Mouse (Mus musculus): Measurements from ENCODE around the gene Exoc2. TPM values are rescaled to one million over a fixed set of nuclear protein-coding genes. Genes with fewer than 3 reads are reported as not detected.

Gene Exoc2
- polyA plus RNA-seq, 2 experiments, result 7.0 to 13.8 TPM

DNA sequence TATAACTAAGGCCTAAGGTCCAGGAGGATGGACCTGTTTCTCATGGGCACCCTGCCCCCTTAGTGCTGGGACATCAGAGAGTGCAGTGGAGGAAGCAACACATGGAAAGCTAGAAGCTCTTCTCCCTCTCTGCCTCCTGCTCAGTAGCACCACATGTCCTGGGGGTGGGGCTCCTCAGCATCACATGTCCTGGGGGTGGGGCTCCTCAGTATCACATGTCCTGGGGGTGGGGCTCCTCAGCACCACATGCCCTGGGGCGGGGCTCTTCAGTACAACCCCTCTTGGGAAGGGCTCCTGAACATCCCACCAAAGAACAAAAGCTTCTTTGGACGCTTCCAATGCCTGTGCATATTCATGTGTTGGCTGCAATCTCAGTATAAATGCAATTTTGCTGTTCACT, 186.3 kb downstream of the Exoc2 start:
- Histone ChIP-seq H3K36me3 (replicated peaks; ENCODE audit: control insufficient read depth, insufficient read depth, low read depth) (no peaks in the 10 kb centered on the region), H3K4me1 (replicated peaks; ENCODE audit: control insufficient read depth in 2 of 2, insufficient read depth in 2 of 2, low read length in 1 of 2) (no peaks in the 10 kb centered on the region), H3K4me3 (ENCODE audit: insufficient read depth in 1 of 2, low read depth in 2 of 2, low read length in 2 of 2) (no peak overlapping the region), H3K27ac (no peak overlapping the region), H3K4me2 (ENCODE audit: low read depth) (no peak overlapping the region), H3K9me3 (ENCODE audit: control insufficient read depth, low read length) (no peaks in the 10 kb centered on the region), H3K27me3 (ENCODE audit: control insufficient read depth, insufficient read depth, low read length) (no peaks in the 10 kb centered on the region), H3K9ac (replicated peaks) (no peak overlapping the region)
- WGBS (ENCODE audit: insufficient replicate concordance), result 61% methylated on average over 2 of the region's 2 CpGs
- DNase-seq (ENCODE audit: low read depth in 3 of 3, low spot score in 3 of 3), result no peak
- no peak for TF ChIP-seq CTCF (IDR thresholded peaks at IDR 0.05; ENCODE audit: low read depth)
- no peak for TF ChIP-seq EP300 (IDR thresholded peaks at IDR 0.05; ENCODE audit: low read depth)
- no peak for ATAC-seq (ENCODE audit: insufficient read depth)

DNA sequence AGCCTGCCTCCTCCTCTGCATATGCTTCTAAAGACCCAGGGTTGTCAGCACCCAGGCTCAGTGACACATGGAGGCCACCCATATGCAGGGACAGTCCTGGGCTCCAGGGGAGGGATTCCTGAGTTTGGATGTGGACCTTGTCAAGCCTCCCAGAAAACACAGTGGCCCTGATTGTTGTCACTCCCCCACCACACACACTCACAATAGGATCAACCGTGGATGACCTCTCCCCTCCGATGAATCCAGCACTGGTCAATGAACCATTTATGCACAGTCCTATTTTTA, 186.9 kb downstream of the Exoc2 start:
- Histone ChIP-seq H3K4me1 (replicated peaks; ENCODE audit: control insufficient read depth in 2 of 2, insufficient read depth in 2 of 2, low read length in 1 of 2) (no peaks in the 10 kb centered on the region), H3K36me3 (replicated peaks; ENCODE audit: control insufficient read depth, insufficient read depth, low read depth) (no peaks in the 10 kb centered on the region), H3K9ac (replicated peaks) (no peak overlapping the region), H3K4me3 (ENCODE audit: insufficient read depth in 1 of 2, low read depth in 2 of 2, low read length in 2 of 2) (no peak overlapping the region), H3K27me3 (ENCODE audit: control insufficient read depth, insufficient read depth, low read length) (no peaks in the 10 kb centered on the region), H3K9me3 (ENCODE audit: control insufficient read depth, low read length) (no peaks in the 10 kb centered on the region), H3K4me2 (ENCODE audit: low read depth) (no peak overlapping the region), H3K27ac (no peak overlapping the region)
- DNase-seq (ENCODE audit: low read depth in 3 of 3, low spot score in 3 of 3), result no peak
- WGBS (ENCODE audit: insufficient replicate concordance), result 59% methylated on average over 2 of the region's 2 CpGs
- ATAC-seq (ENCODE audit: insufficient read depth), result no peak
- TF ChIP-seq CTCF (IDR thresholded peaks at IDR 0.05; ENCODE audit: low read depth) (no peak), EP300 (IDR thresholded peaks at IDR 0.05; ENCODE audit: low read depth) (no peak)

DNA sequence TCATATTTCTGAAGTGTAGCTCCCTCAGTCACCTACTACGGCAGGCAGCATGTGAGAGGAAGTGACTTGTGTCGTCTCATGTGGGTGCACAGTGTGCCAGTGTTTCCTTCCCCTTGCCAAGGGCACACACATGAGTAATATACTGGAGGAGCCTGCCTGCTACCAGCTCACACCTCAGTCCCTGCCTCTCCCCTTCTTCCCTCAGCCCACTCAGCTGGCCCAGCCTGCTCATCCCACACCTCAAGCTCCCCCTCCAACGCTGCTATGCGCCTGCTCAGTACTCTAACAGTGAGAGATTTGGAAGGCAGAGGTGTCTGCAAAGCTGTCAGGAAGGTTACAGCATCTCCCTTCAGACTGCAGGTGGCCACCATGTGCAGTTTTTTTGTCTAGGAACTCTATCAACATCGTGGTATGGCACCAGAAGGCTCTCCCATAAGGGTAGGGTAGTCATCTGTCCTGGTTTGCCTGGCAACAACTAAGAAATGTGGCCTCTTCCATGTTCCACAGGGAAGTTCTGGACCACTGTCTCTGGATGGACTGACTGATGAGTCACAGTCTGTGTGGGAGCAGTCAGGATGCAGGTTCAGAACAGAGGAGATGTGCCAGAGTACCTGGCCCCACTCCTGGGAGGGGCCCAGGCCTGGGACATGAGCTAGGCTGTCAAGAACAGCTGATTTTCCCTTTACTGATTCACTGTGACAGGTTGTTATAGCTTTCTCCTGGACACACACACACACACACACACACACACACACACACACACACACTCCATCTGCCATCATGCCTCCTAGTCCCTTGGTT, 187.5 kb downstream of the Exoc2 start:
- no peak for DNase-seq (ENCODE audit: low read depth in 3 of 3, low spot score in 3 of 3)
- H3K9me3 ChIP-seq (ENCODE audit: control insufficient read depth, low read length), result no peaks in the 10 kb centered on the region
- 39% methylated on average over 5 of the region's 5 CpGs for WGBS (ENCODE audit: insufficient replicate concordance)

DNA sequence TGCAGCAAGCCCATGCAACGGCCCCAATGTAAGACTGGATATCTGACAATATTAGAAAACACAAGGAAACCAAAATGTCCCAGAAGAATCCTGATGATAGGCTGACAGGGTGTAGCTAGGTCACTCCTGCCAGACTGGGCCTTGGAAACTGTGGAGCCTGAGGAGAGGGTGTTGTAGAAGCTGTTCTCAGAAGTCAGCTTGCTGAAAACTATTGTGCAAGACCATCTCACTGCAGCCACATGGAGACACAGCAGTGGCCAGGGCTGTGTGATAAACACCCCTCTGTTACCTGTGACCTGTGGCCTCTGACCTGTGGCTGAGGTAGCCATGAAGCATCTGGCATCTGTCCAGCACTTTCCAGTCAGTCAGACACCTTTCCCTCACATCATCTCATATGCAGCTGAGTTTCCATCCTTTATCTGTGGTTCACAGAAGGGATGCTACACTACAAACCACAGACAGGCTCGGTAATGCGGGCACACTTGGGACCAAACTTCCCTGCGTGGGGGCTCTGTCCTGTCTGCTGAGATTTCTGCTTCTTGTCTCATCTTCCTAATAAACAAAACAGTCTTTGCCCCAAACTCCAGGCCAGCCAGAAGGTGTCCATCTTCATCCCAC, 188.4 kb downstream of the Exoc2 start:
- Histone ChIP-seq H3K4me3 (ENCODE audit: insufficient read depth in 1 of 2, low read depth in 2 of 2, low read length in 2 of 2) (no peak overlapping the region), H3K9ac (replicated peaks) (no peak overlapping the region), H3K9me3 (ENCODE audit: control insufficient read depth, low read length) (no peaks in the 10 kb centered on the region), H3K27ac (no peak overlapping the region), H3K4me1 (replicated peaks; ENCODE audit: control insufficient read depth in 2 of 2, insufficient read depth in 2 of 2, low read length in 1 of 2) (no peaks in the 10 kb centered on the region), H3K36me3 (replicated peaks; ENCODE audit: control insufficient read depth, insufficient read depth, low read depth) (no peaks in the 10 kb centered on the region), H3K4me2 (ENCODE audit: low read depth) (no peak overlapping the region), H3K27me3 (ENCODE audit: control insufficient read depth, insufficient read depth, low read length) (no peaks in the 10 kb centered on the region)
- ATAC-seq (ENCODE audit: insufficient read depth) (no peak), DNase-seq (ENCODE audit: low read depth in 3 of 3, low spot score in 3 of 3) (no peak)
- 44% methylated on average over 4 of the region's 4 CpGs for WGBS (ENCODE audit: insufficient replicate concordance)
- no peak for TF ChIP-seq CTCF (IDR thresholded peaks at IDR 0.05; ENCODE audit: low read depth)
- TF ChIP-seq EP300 (IDR thresholded peaks at IDR 0.05; ENCODE audit: low read depth), result no peak

More for the DNA sequence above, 187.5 kb downstream of the Exoc2 start:
- H3K27ac ChIP-seq, result no peak overlapping the region
- no peaks in the 10 kb centered on the region for H3K36me3 ChIP-seq (replicated peaks; ENCODE audit: control insufficient read depth, insufficient read depth, low read depth)
- TF ChIP-seq EP300 (IDR thresholded peaks at IDR 0.05; ENCODE audit: low read depth), result no peak
- no peak for TF ChIP-seq CTCF (IDR thresholded peaks at IDR 0.05; ENCODE audit: low read depth)
- H3K27me3 ChIP-seq (ENCODE audit: control insufficient read depth, insufficient read depth, low read length), result no peaks in the 10 kb centered on the region
- no peak overlapping the region for H3K4me3 ChIP-seq (ENCODE audit: insufficient read depth in 1 of 2, low read depth in 2 of 2, low read length in 2 of 2)
- no peak overlapping the region for H3K9ac ChIP-seq (replicated peaks)
- no peak overlapping the region for H3K4me2 ChIP-seq (ENCODE audit: low read depth)
- no peaks in the 10 kb centered on the region for H3K4me1 ChIP-seq (replicated peaks; ENCODE audit: control insufficient read depth in 2 of 2, insufficient read depth in 2 of 2, low read length in 1 of 2)
- no peak for ATAC-seq (ENCODE audit: insufficient read depth)

DNA sequence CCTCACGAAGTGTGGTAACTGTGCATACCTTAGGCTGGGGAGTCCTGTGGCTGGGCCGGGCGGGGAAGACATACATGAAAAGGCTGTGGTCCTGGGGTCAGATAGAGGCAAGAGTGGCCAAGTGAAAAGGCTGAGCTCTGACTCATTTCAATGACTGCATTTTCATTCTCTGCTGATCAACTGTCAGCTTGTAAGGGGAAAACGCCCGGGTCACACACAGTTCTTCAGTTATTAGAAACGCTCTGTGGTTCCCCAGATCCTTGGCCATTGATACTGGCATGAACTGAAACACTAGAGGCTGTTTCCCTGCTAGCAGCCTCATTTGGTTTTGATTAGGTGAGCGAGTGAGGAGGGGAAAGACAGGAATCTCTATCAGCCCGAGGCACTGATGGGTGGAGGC, 191.5 kb downstream of the Exoc2 start:
- ATAC-seq (ENCODE audit: insufficient read depth) (no peak), DNase-seq (ENCODE audit: low read depth in 3 of 3, low spot score in 3 of 3) (no peak)
- Histone ChIP-seq H3K9ac (replicated peaks) (no peak overlapping the region), H3K4me3 (ENCODE audit: insufficient read depth in 1 of 2, low read depth in 2 of 2, low read length in 2 of 2) (no peak overlapping the region), H3K36me3 (replicated peaks; ENCODE audit: control insufficient read depth, insufficient read depth, low read depth) (no peaks in the 10 kb centered on the region), H3K4me1 (replicated peaks; ENCODE audit: control insufficient read depth in 2 of 2, insufficient read depth in 2 of 2, low read length in 1 of 2) (no peaks in the 10 kb centered on the region), H3K9me3 (ENCODE audit: control insufficient read depth, low read length) (no peaks in the 10 kb centered on the region), H3K27ac (no peak overlapping the region), H3K27me3 (ENCODE audit: control insufficient read depth, insufficient read depth, low read length) (no peaks in the 10 kb centered on the region), H3K4me2 (ENCODE audit: low read depth) (no peak overlapping the region)
- no peak for TF ChIP-seq CTCF (IDR thresholded peaks at IDR 0.05; ENCODE audit: low read depth)
- no peak for TF ChIP-seq EP300 (IDR thresholded peaks at IDR 0.05; ENCODE audit: low read depth)
- WGBS (ENCODE audit: insufficient replicate concordance), result 53% methylated on average over 8 of the region's 8 CpGs
